Mouse (Mus musculus) lung, adult 18-20 months (tissue): ENCODE results near the gene Hoxc5.

Experiments used
- DNase-seq, 2 experiments: peaks; one replicate each; pipeline ENCODE4 v3.0.0; 2022; ENCODE audit warnings: mixed read lengths in 2 of 2

Hoxc5 gene

DNA sequence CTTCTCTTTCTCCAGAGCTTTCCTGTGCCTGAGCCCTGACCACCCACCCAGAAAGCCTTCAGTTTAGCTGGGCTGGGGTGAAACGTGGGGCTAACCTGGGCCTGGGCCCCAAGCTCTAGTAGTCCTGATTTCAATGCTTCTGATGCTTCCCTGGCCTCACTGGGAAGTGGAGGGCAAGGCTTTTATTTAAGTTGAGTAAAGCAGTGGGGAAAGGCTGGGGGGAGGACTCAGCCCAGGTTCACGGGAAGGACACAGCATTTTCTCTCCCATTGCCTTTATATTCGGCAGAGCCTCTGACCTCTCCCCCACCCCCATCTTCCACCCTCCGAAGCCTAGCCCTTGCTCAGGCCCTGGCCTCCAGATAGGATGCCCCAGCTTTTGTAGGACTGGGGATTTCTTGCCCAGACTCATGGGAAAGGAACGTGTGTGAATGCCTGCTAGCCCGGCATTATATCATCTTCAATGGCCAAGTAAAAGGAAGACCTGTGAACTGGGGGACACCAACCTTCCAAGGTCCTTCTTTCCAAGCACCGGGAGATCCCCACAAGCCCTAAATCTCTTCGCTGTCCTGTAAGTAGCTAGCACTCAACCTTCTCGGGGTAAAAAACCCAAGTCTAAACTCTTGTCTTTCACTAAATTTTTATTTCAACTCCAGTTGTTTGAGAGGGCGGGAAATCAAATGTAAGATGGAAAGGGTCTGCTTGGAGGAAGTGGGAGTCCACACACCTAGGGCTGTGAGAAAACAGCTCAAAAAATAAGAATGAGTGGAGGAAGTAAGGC is 71.6 kb downstream of the Hoxc5 start:
- DNase-seq: no peak

GRCm38 (mm10) chr15:103039609-103040008 is 72.4 kb downstream of the Hoxc5 start:
- DNase-seq: no peak

DNA sequence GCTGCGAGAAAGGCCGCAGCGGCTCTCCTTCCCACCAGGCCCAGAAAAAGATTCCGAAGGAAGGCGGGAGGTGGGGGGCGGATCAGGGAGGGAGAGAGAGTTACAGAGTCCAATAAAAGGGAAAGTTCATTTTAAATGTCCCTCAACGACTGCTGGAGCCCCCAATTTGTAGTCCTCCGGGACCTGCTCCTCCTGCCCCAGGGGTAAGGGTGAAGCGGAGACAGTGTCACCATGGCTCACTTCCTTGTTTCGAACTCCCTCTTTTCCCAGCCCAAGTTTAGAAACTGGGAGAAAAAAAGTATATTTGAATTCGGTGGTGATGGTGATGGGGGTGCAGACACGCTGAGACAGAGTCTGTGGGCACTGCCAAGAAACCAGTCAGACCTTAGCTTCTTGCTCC is 73.4 kb downstream of the Hoxc5 start:
- no peak for DNase-seq

DNA sequence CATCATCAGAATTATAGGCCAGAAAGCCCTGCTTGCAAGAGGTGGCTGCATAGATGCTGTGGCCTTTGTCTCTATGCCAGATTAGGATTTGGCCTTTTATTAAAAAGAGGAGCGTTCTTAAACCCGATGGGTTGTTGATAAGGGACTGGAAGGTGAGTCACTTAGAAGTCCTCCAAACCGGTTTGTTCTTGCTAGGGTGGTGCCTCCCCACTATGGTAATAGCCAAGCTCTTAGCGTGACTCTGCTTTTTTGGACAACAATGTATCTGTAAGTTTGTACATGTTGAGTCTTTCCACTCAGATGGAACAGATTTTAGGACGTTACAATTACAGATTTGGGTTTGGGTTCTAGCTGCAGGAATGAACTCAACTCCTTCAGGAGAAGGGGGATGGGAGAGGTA is 74.4 kb downstream of the Hoxc5 start:
- no peak for DNase-seq

- DNase-seq: no peak
Measured at GRCm38 (mm10) chr15:103042209-103042608, 75.0 kb downstream of the Hoxc5 start.

- DNase-seq: no peak
Measured at GRCm38 (mm10) chr15:103051670-103052069, 84.4 kb downstream of the Hoxc5 start.

DNA sequence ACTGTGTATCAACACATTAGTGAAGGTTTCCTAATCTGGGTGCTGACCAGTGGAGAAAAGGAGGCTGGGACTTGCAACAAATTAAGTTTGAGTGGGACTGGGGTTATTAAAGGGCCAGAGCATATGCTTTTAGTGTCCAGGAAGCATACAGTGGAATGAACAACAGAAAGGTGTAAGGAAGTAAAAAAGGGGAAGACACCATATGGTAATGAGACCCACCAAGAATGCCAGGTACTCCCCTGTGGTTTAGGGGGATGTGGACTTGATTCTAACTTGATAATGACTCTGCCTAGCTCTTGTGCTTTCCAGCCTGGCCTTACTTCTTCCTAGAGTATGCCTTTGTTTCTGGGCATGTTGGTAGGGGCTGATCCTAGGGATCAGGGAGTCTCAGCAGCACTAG is 86.0 kb downstream of the Hoxc5 start:
- no peak for DNase-seq

DNA sequence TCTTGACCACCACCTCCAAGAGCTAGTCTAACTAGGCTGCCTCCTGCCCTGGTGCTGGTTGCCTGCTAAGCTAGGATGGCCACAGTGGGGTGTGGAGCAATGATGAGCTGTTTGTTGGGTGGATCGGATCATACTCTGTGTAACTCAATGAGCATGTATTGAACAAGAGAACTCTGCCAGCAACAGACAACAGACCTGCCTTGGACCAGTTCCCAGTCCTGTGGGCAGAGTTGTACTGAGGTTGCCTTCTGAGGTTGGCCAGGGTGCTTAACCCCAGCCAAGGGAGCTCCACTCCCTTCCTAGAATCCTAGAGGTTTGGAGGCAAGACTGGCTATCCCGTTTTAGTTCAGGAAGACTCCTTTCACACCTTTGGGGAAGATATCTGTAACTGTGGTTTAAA is 89.2 kb downstream of the Hoxc5 start:
- DNase-seq: no peak

DNA sequence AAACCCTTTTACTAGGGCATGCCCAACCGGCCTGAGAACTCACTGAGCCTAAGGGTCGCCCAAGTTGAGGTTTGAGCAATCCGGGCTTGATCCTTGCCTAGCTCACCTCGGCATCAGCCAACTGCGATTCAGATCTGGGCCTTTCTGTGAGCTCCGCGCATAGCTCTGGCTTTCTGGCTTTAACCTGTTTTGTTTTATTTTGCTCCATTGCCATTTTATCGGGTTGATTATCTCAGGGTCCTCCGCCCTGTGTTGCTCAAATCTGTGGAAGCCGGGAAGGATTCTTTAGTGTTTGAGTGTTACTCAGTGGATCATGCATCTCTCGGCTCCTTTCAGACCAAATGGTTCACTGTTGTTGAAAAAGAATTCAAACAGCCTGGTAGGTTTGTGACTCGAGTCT is 91.5 kb downstream of the Hoxc5 start:
- DNase-seq: no peak

- DNase-seq: no peak
Measured at GRCm38 (mm10) chr15:103059393-103059992, 92.2 kb downstream of the Hoxc5 start.

- DNase-seq: no peak
Measured at GRCm38 (mm10) chr15:103060021-103060340, 92.7 kb downstream of the Hoxc5 start.

DNA sequence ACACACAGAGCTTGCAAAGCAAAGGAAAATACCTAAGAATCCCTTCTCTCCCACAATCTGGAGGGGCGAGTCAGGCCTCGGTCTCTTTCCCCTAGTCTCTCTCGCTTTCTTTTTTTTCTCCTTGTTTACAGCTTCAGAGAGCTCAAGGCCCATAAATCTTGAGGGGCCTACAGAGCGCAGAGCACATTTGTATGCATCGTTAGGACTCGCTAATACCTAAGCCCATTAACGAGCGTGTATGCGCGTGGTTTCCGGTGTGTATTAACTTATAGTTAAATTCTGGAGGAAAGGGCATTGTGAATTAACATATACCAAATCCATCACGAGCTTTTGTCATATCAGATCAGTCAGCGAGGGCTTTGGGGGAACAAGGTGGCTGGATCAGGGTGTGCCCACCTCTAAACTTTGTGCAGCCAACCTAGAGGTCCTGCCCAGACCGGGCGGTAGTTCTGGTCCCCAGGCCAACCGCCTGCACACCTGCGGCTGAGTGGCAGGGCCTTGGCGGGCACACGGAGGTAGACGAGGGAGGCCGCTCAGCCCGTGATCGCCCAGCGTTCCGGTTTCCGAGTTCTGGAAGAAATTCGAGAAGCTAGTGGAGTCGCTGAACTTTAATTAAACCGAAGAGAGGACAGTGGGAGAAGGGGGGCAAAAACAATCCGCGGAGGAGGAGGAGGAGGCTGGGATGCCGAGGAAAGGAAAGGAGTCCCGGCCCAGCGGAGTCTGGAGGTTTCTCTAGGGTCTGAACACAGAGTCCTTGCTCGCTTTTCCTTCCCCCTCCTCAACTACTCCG is 93.3 kb downstream of the Hoxc5 start:
- no peak for DNase-seq

DNA sequence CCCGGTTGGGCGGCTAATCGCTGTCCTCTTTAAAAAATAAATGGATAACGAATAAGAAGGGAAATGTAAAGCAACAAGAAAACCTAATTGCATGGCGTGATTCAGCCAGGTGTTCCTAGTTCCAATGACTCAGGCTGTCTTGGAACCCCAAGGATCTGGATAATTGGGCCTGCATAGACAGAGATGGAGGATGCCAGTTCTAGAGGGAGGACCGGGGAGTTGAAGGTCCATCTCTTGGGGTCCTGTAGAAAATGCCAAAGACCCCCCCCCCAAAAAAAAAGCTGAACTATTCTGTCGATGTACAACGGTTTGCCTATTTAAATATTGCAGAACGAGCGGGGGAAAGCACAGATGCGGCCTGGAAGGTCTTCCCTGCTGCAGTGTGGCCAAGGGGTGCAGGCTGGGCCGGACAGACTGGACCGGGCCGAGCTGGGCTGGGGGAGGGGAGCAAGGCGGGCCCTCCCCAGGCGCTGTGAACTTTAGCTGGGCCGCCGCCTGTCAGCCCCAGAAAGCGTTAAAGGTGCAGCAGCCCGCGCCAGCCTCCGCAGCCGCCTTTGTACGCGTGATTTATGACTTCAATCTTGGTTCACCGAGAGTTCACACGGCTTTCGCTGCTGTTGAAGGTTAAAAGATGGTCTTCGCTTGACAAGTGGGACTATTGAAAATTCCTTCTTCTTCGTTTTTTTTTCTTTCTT is 94.0 kb downstream of the Hoxc5 start:
- DNase-seq: no peak

DNA sequence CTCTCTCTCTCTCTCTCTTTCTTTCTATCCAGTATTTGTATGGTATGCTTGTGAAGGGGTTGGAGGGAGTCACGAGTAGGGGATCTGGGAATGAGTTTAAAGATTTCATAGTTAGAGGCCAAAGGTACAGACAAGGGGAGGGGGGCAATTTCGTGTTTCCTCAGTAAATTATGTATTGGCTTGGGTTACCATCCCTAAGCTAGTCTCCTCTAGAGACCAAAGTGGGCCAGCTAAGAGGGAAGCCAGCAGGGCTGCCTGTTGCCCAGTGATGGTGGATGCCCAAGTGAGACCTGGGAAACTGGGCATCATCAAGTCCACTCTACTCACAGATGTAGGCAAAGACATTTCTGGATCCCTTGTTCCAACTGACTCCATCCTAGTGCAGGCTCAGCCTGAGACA is 94.7 kb downstream of the Hoxc5 start:
- DNase-seq: no peak

DNA sequence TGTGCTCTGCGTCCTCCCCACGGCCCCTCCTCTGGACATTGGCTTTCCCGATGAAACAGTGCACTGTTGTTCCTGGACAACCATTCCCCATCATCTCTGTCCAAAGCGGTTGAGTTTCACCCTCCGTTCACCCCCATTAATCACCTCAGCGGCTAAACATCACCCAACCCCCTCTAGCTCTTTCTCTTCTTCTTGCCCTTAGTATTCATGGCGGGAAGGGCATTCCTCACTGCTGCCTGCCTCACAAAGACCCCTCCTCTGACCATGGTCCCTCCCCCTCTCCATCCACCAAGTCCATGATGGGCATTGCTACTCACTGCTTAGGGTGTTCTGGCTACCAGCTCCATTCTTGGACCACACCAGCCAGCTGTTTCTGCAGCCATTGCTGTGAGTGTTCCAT is 98.4 kb downstream of the Hoxc5 start:
- no peak for DNase-seq
